Mouse (Mus musculus) left cerebral cortex, adult 18-20 months (tissue): ENCODE results near the gene Zfp169. TPM values are rescaled to one million over a fixed set of nuclear protein-coding genes. Genes with fewer than 3 reads are reported as not detected.
A peak's percentile ranks its signal among the peaks of the same experiment; 100 is the strongest.

ENCODE experiments used
- DNase-seq, 2 experiments: peaks; one replicate each; pipeline ENCODE4 v3.0.0; 2021 to 2022; ENCODE audit warnings: low spot score in 2 of 2, mixed read lengths in 1 of 2
- long read RNA-seq, 2 experiments: library from polyadenylated mRNA; stranded (forward); transcript quantifications; one replicate each; pipeline ENCODE4 v2.0.0; 2021
- total RNA-seq, 2 experiments: library from RNA; stranded (reverse); gene quantifications; 2 replicates each; pipeline ENCODE4 v1.2.3; 2021

The Zfp169 gene
- 10 to 100 TPM; 21.1 to 28.8 TPM for total RNA-seq
- long read RNA-seq, experiment 1, partial matches to known transcripts, result 1 of 1 reads
- long read RNA-seq, experiment 1, other reads (novel, unspliced or antisense), result 0 of 1 reads
- long read RNA-seq, experiment 2, result 0 reads

DNA sequence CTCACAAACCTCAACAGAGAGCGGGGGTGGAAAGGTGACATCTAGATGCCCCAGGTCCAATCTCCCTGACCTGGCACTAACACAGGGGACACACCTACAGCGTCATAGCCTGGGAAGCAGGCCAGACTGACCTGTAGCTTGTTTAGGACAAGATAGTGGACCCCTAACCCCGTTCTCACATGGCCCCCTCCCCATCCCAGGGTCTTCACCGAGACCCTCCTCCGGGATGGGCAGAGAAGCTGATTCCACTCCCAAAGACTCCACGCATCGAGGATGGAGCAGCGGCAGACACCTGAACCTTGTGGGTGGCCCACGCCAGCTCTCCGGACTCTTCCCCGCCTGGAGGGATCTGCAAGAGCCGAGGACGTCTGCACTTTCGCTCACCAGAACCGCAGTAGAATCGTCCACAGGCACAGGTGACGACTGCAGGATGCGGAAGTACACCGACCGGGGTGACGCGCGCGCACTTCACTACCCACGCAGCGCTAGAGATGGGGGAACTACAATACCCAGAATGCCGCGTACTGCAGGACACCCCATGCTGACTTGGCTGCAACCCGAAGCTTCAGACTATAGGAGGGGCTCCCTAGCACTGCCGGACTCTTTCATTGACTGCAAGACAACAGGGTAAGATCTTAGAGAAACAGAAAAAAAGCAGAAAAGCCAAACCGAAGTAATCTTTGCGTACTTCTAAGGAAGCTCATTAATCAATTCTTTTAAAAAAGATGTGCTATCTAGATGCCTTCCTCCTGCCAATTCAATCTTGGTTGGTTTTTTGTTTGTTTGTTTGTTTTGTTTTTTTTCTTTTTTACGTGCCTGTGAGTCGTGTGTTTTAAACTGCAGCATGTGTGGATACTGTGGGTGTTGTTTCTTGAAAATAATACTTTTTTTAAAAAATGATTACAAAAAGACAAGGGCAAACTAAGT is at the start of gene Zfp169, which contains the start of gene A830005F24Rik:
Gene Zfp169, minus strand, starts transcription at position 449 of the 927 bp plus-strand sequence.
Gene A830005F24Rik, plus strand, starts transcription at position 568 of the 927 bp plus-strand sequence.
- DNase-seq, result peak; percentile 87 to 93

- no peak for DNase-seq
Measured at GRCm38 (mm10) chr13:48562336-48562735, 49.1 kb upstream of the Zfp169 start.

- no peak for DNase-seq
Measured at GRCm38 (mm10) chr13:48561481-48561880, 48.2 kb upstream of the Zfp169 start.

- DNase-seq, result no peak
Measured at GRCm38 (mm10) chr13:48555976-48556375, 42.7 kb upstream of the Zfp169 start.

DNA sequence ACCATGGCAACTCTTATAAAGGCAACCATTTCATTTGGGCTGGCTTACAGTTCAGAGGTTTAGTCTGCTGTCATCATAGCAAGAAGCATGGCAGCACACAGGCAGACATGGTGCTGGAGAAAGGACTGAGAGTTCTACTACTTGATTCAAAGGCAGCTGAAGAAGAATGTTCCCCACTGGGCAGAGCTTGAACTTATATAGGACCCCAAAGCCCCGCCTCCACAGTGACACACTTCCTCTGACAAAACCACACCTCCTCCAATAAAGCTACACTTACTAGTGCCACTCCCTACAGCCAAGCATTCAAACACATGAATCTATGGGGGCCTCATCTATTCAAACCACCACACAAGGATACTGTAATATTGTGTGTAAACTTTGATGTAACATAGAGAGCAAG is 41.3 kb upstream of the Zfp169 start:
- no peak for DNase-seq

DNA sequence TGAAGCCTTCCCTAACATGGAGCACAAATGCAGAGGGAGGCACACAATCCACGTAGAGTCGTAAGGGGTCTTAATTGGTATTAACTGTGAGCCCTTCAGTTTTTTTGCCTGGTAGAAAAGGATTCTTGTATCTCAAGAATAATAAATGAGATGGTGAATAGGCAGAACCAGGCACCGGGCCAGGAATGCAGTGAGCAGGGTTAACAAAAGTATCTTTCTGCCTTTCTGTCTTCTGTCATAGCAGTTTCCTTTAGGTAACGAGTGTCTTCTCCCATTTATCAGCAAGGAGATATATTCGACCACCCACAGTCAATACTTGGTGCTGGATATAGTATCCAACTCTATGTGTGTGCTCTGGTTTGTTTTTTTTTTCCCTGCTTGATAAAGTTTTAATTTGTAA is 40.3 kb upstream of the Zfp169 start:
- no peak for DNase-seq

- peak; percentile 94 for DNase-seq
Measured at GRCm38 (mm10) chr13:48552181-48553090, 39.2 kb upstream of the Zfp169 start.

DNA sequence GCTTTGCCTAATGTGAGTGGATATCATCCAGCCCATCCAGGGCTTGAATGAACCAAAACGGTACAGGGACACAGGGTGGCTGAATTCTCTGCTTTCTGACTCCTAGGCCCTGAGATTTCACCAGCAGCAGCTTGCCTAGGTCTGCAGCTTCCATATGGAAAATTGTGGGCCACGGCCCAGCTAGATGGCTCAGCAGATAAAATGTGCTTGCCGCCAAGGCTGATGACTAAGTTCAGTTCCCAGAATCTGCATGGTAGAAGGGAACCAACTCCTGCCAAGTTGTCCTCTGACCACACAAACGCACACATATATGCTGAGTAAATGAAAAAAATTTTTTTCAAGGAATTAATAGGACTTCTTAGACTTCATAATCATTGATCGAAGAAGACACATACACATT is 35.0 kb upstream of the Zfp169 start:
- DNase-seq, result no peak

GRCm38 (mm10) chr13:48547623-48548022 is 34.4 kb upstream of the Zfp169 start:
- DNase-seq, result no peak

DNA sequence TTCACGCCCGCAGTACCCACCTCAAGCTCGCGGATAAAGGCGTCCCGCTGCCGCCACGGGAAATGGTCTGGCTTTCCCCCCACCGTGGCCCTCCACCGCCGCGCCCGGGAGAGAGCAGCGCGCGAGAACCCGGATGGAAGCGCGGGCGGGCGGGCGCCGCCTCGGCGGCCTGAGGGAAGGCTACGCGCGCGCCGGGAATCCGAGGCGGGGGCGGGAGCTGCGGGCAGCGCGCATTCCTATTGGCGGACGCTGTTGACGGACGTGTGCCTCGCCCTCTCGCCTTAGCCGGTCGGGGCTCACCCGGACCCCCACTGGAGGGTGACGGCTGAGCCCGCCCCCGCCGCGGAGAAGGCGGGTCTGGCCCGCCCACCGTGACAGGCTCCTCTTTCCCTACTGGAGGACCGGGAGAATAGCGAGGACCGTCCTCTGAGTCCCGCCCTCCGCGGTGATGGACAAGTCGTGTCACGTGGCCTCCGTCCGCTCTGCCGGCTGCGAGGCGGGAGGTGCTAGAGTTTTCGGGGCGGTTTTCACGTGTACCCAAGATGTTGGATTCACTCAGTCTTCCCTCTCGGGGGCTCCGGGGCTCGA is 33.2 kb upstream of the Zfp169 start:
- peak; percentile 99 to 100 for DNase-seq

DNA sequence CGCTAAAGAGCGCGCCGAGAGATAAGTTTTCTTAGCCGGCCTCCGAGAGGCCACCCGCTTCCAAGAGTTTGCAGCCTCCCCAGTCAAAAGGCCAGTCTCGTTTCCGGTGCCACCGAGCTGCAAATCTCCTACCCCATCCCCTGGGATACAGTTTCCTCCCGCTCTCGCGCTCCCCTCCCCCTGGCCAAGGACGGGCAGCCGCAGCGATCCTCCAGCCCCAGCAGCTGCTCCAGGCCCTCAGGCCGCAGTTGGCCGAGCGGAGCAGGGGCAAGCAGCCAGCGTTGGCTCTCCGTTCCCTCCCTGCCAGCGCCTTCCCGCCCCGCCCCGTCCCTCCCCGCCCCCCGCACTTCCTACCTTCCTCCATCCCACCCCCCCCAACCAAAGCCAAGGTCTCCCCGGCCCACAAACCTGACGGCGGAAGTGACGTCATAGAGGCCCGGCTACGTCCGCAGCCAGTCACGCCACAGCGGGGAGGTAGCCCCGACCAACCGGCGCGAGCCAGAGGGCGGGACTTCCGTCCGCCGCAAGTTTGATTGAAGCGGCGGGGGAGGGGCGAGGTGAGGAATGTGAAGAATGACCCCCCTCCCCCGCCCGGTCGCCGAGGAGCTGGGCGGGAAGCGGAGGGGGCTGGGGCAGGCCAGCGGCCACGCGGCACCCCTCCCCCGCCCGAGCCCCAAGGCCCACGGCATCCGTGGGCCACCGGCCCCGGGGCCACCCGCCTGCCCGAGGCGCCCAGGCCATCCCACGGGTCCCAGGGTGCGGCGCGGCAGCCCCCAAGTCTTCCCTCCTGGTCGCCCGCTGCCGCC is 32.4 kb upstream of the Zfp169 start:
- peak; percentile 96 to 98 for DNase-seq

DNA sequence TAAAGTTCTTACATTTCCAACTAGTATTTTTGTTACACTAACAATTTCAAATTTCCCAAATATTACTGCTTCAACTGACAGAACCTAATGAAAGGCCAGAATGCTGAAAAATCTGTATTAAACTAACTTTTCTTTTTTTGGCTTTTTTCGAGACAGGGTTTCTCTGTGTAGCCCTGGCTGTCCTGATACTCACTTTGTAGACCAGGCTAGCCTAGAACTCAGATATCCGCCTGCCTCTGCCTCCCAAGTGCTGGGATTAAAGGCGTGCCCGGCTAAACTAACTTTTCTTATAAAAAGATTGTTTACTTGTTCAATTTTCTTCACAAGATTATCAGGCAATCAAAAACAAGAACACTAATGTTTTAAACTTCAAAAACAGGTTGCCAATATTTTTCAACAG is 31.6 kb upstream of the Zfp169 start:
- DNase-seq, result no peak

GRCm38 (mm10) chr13:48544391-48544790 is 31.1 kb upstream of the Zfp169 start:
- DNase-seq, result no peak

DNA sequence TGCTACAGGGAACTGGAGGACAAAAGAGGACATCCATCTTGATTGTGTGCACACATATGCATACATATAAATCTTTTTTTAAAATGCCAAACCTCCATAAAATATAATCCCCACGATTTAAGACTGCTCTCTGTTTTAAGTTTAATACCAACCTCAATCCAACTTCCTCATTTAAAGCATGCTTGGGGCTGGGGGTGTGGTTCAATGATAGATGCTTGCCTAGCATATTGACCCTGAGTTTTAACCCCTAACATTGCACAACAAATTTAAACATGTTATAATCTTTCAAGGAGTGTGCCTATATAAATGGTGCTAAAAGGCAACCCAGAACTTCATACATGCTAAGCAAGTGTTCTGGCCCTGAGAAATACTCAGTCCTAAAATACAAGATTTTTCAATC is 27.2 kb upstream of the Zfp169 start:
- DNase-seq, result no peak

- no peak for DNase-seq
Measured at GRCm38 (mm10) chr13:48533441-48533840, 20.2 kb upstream of the Zfp169 start.

- no peak for DNase-seq
Measured at GRCm38 (mm10) chr13:48531448-48531847, 18.2 kb upstream of the Zfp169 start.

DNA sequence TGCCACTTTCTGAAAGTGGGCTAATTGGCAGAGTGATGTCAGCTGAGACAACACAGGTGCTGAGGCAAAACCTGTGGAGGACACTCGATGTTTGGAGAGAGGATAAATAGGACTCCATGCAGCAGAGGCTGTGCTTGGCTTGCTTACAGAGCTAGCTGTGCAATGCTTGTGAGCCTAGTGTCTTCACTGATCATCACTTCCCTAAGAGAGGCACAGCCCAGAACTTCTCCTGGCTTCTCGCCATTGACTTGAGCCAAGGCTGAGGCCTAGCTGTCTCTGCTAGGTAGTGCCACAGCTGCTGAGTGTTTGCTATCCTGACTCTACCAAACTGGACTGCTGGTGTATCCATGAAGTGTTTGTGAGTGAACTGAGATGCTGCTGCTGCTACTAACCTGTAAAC is 17.4 kb upstream of the Zfp169 start:
- peak in 1 of 2 experiments; percentile 23 for DNase-seq

- DNase-seq, result no peak
Measured at GRCm38 (mm10) chr13:48529028-48529427, 15.8 kb upstream of the Zfp169 start.

DNA sequence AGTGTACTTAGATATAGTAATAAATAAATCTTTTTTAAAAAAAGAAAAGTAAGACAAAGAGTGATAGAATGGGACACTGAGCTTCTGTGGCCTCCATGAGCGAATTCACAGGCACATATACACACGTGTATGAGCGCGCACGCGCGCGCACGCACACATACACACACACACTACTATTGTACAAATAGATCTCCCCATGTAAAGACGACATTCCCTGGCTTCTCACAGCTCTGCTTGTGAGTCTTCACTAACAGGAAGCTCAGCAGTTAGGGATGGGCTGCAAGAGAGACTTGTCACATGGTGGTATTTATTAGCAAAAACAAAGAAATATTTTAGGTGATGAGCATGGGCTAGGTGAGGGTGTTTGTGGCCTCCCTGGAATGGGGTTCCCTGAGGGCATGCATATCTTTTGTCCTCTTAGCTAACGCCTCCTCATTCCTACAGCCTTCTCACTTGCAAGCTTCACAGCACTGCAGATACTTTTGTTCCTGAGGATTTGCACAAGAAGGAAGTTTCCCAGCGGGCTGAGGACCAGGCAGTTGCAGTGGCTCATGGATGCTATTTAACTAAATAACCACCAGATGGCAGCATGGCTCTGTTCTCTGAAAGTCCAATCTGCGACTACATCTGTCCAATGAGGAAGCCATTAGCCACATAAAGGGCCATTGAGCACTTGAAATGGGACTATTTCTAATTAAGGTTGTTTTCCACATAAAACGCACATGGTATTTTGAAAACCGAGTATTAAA is 15.0 kb upstream of the Zfp169 start:
- peak; percentile 65 to 66 for DNase-seq

DNA sequence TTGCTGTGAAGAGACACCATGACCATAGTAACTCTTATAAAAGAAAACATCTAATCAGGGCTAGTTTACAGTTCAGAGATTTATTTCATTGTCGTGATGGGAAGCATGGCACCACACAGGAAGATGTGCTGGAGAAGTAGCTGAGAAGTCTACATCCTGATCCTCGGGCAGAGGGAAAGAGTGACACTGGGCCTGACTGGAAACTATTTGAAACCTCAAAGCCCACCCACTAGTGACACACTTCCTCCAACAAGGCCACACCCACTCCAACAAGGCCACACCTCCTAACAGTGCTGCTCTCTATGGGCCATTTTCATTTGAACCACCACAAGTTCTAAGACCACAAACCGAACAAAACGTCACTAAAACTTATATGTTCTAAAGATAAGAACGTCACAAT is 12.5 kb upstream of the Zfp169 start:
- no peak for DNase-seq
